Mouse (Mus musculus) kidney, postnatal 10 days (tissue): ENCODE data around the gene Sowahd.

Experiments used
- DNase-seq: peaks from one replicate; pipeline ENCODE4 v3.0.0; 2021; ENCODE audit warnings: mixed read lengths

Sowahd gene

DNA sequence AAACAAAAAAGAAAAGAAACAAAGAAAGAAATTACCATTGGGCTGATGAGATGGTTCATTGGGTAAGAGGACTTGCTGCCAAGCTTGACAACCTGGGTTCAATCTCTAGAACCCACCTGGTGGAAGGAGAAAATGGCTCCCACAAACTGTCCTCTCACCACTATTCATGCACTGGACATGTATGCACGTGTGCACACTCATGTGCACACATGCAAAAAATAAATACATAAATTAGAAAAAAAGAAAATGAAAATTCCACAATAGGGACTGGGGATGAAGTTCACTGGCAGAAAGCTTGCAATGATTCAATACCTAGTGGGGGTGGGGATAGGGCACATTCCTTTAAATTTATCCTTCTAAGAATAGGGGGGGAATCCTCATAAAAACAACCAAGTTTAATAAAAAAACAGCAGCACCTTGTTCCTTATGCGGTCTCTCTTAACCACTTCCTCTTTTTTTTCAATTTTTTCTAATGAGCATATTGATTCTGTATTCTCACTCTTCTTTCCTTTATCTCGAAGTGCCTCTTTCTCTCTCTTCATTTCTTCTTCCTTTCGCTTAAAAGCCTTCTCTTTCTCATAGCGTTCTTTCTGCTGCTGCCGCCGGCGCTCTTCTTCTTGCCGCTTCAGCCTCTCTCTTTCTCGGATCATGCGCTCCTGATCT is 46.6 kb downstream of the Sowahd start:
- no peak for DNase-seq

DNA sequence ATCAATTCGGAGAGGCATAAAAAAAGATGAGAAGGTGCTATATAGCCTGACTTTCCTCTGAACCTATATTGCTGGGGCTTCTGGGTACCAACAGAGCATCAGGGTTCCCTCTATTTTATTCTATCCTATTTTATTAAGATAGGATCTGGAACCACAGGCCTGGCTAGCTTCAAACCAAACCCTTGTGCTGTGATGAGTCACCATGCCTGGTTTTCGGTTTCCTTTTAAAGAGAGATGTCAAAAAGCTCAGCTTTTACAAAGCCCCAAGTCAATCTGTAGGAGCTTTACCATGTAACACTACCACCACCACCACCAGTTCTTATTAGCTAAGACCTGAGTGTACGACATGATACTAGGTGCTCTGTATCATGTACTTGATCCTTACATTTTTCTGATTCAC is 50.0 kb downstream of the Sowahd start:
- no peak for DNase-seq
